In genomic region chr1:74239162-74239561, GRCm38 (mm10) we compare ENCODE assay signal across 7 mouse cellular contexts. TPM values are rescaled to one million over a fixed set of nuclear protein-coding genes. Genes with fewer than 3 reads are reported as not detected.
DNase-seq lines count a peak whose midpoint lies in the region; ATAC-seq and TF ChIP-seq lines count a peak whose summit lies in the region.

No protein-coding gene starts in this region.

- H3K4me1 ChIP-seq in lung, embryonic 16.5 days (replicated peaks; ENCODE audit: control insufficient read depth, insufficient read depth, low read length) = peaks cover 32% of the 10 kb centered on the region
- H3K4me1 ChIP-seq in intestine, postnatal 0 days (replicated peaks; ENCODE audit: control insufficient read depth, insufficient read depth, low read length) = peaks cover 18% of the 10 kb centered on the region
- peaks cover 45% of the 10 kb centered on the region for H3K4me1 ChIP-seq in neural tube, embryonic 15.5 days
- H3K4me1 ChIP-seq in lung, adult 2 months (ENCODE audit: control insufficient read depth, insufficient read depth, low read length) = peaks cover 26% of the 10 kb centered on the region

- WGBS in lung, embryonic 16.5 days = 41% methylated on average over 7 of the region's 7 CpGs
- WGBS in intestine, postnatal 0 days = 9% methylated on average over 7 of the region's 7 CpGs
- WGBS in neural tube, embryonic 15.5 days = 70% methylated on average over 7 of the region's 7 CpGs
- 21% methylated on average over 7 of the region's 7 CpGs for WGBS in lung, adult 2 months

- no peaks in the 10 kb centered on the region for H3K36me3 ChIP-seq in lung, embryonic 16.5 days (ENCODE audit: control insufficient read depth, insufficient read depth, low read length)
- H3K36me3 ChIP-seq in intestine, postnatal 0 days (ENCODE audit: control insufficient read depth, insufficient read depth) = no peaks in the 10 kb centered on the region
- no peaks in the 10 kb centered on the region for H3K36me3 ChIP-seq in neural tube, embryonic 15.5 days

- TF ChIP-seq POLR2A in lung, adult 2 months (IDR thresholded peaks at IDR 0.05; ENCODE audit: borderline replicate concordance, extremely low read depth, low read depth, low read length) = no peak

- H3K9me3 ChIP-seq in lung, embryonic 16.5 days (ENCODE audit: control insufficient read depth, low read length) = no peaks in the 10 kb centered on the region
- no peaks in the 10 kb centered on the region for H3K9me3 ChIP-seq in intestine, postnatal 0 days (ENCODE audit: control insufficient read depth)
- H3K9me3 ChIP-seq in neural tube, embryonic 15.5 days (replicated peaks) = no peaks in the 10 kb centered on the region

- ATAC-seq in lung, embryonic 16.5 days (ENCODE audit: low read depth) = no peak
- ATAC-seq in intestine, postnatal 0 days = peak; percentile 58
- no peak for ATAC-seq in neural tube, embryonic 15.5 days (ENCODE audit: low FRiP score)

- no peak overlapping the region for H3K27ac ChIP-seq in lung, embryonic 16.5 days (ENCODE audit: low read length)
- peak overlapping the region; percentile 63 for H3K27ac ChIP-seq in intestine, postnatal 0 days (ENCODE audit: low read depth, low read length)
- H3K27ac ChIP-seq in neural tube, embryonic 15.5 days (replicated peaks) = 0 out of 2 replicates have a peak overlapping the region, but pooled peaks have one; percentile 2

- DNase-seq in lung, postnatal 14 days = no peak
- DNase-seq in c-Kit-positive CD71-positive TER-119-positive erythroid progenitor cells, embryonic 14.5 days (ENCODE audit: low spot score) = peak; percentile 44
- DNase-seq in MN1 (ENCODE audit: low spot score) = no peak
- no peak for DNase-seq in lung, adult 2 months

- no peaks in the 10 kb centered on the region for H3K27me3 ChIP-seq in lung, embryonic 16.5 days (ENCODE audit: control insufficient read depth, insufficient read depth, low read depth, low read length)
- H3K27me3 ChIP-seq in intestine, postnatal 0 days (replicated peaks; ENCODE audit: control insufficient read depth, insufficient read depth, low read length) = no peaks in the 10 kb centered on the region
- H3K27me3 ChIP-seq in neural tube, embryonic 15.5 days (replicated peaks) = no peaks in the 10 kb centered on the region

- no peak overlapping the region for H3K4me3 ChIP-seq in lung, embryonic 16.5 days (ENCODE audit: low read length)
- H3K4me3 ChIP-seq in intestine, postnatal 0 days (ENCODE audit: low read depth, low read length) = peak overlapping the region; percentile 100
- 0 out of 2 replicates have a peak overlapping the region, but pooled peaks have one; percentile 6 for H3K4me3 ChIP-seq in neural tube, embryonic 15.5 days (replicated peaks)
- H3K4me3 ChIP-seq in lung, adult 2 months (replicated peaks; ENCODE audit: extremely low read depth, low read depth, low read length) = no peak overlapping the region

- H3K4me2 ChIP-seq in lung, embryonic 16.5 days (ENCODE audit: low read depth, low read length) = peak overlapping the region; percentile 75
- H3K4me2 ChIP-seq in intestine, postnatal 0 days (replicated peaks; ENCODE audit: low read depth) = peak overlapping the region; percentile 67
- H3K4me2 ChIP-seq in neural tube, embryonic 15.5 days = peak overlapping the region; percentile 79

- no peak overlapping the region; the same call in 1 of the 2 replicates for H3K9ac ChIP-seq in lung, embryonic 16.5 days (ENCODE audit: low read length)
- H3K9ac ChIP-seq in intestine, postnatal 0 days (ENCODE audit: low read depth, low read length) = peak overlapping the region; percentile 28; the same call in 1 of the 2 replicates
- peak overlapping the region; percentile 17; the same call in 1 of the 2 replicates for H3K9ac ChIP-seq in neural tube, embryonic 15.5 days (replicated peaks)

- no peak for TF ChIP-seq CTCF in intestine, postnatal 0 days (IDR thresholded peaks at IDR 0.05; ENCODE audit: low read depth)
- no peak for TF ChIP-seq CTCF in lung, adult 2 months (IDR thresholded peaks at IDR 0.05; ENCODE audit: insufficient read depth, low read length)

RNA-seq across cellular contexts. Expression of gene Arpc2, which starts 3.3 kb away (rescaled TPM):
- 418 and 448 TPM in 2 replicates for polyA plus RNA-seq in lung, embryonic 16.5 days (2015; fragmentation: Nextera tagmentation; extraction: Ambion mirVana)
- 528 and 529 TPM in 2 replicates for polyA plus RNA-seq in intestine, postnatal 0 days (2015; fragmentation: Nextera tagmentation; extraction: Ambion mirVana)
- polyA plus RNA-seq in neural tube, embryonic 15.5 days (2015; fragmentation: Nextera tagmentation; extraction: Ambion mirVana) = 393 and 423 TPM in 2 replicates
- 177 and 180 TPM in 2 replicates for polyA plus RNA-seq in lung, adult 2 months (2012; rRNA removed)

RNA-seq across cellular contexts. Expression of gene Gpbar1, which starts 39.2 kb away (rescaled TPM):
- 0.19 and 0.40 TPM in 2 replicates for polyA plus RNA-seq in lung, embryonic 16.5 days (2015; fragmentation: Nextera tagmentation; extraction: Ambion mirVana)
- 0.78 and 0.93 TPM in 2 replicates for polyA plus RNA-seq in intestine, postnatal 0 days (2015; fragmentation: Nextera tagmentation; extraction: Ambion mirVana)
- polyA plus RNA-seq in neural tube, embryonic 15.5 days (2015; fragmentation: Nextera tagmentation; extraction: Ambion mirVana) = 0.73 TPM in 1 of 2 replicates, not detected in the other
- polyA plus RNA-seq in lung, adult 2 months (2012; rRNA removed) = 0.18 and 0.22 TPM in 2 replicates

RNA-seq across cellular contexts. Expression of gene Cxcr1, which starts 44.7 kb away (rescaled TPM):
- not detected in 2 replicates for polyA plus RNA-seq in lung, embryonic 16.5 days (2015; fragmentation: Nextera tagmentation; extraction: Ambion mirVana)
- not detected in 2 replicates for polyA plus RNA-seq in intestine, postnatal 0 days (2015; fragmentation: Nextera tagmentation; extraction: Ambion mirVana)
- polyA plus RNA-seq in neural tube, embryonic 15.5 days (2015; fragmentation: Nextera tagmentation; extraction: Ambion mirVana) = not detected in 2 replicates
- 0.43 and 1.5 TPM in 2 replicates for polyA plus RNA-seq in lung, adult 2 months (2012; rRNA removed)

RNA-seq across cellular contexts. Expression of gene Aamp, which starts 45.4 kb away (rescaled TPM):
- 252 and 267 TPM in 2 replicates for polyA plus RNA-seq in lung, embryonic 16.5 days (2015; fragmentation: Nextera tagmentation; extraction: Ambion mirVana)
- polyA plus RNA-seq in intestine, postnatal 0 days (2015; fragmentation: Nextera tagmentation; extraction: Ambion mirVana) = 130 and 136 TPM in 2 replicates
- 209 and 236 TPM in 2 replicates for polyA plus RNA-seq in neural tube, embryonic 15.5 days (2015; fragmentation: Nextera tagmentation; extraction: Ambion mirVana)
- polyA plus RNA-seq in lung, adult 2 months (2012; rRNA removed) = 141 and 172 TPM in 2 replicates

RNA-seq across cellular contexts. Expression of gene Pnkd, which starts 45.6 kb away (rescaled TPM):
- 123 and 126 TPM in 2 replicates for polyA plus RNA-seq in lung, embryonic 16.5 days (2015; fragmentation: Nextera tagmentation; extraction: Ambion mirVana)
- 103 and 107 TPM in 2 replicates for polyA plus RNA-seq in intestine, postnatal 0 days (2015; fragmentation: Nextera tagmentation; extraction: Ambion mirVana)
- polyA plus RNA-seq in neural tube, embryonic 15.5 days (2015; fragmentation: Nextera tagmentation; extraction: Ambion mirVana) = 152 and 156 TPM in 2 replicates
- 63.0 and 63.5 TPM in 2 replicates for polyA plus RNA-seq in lung, adult 2 months (2012; rRNA removed)

Comparison
In these comparisons a context has a peak if more than half of its experiments do, and no peak if none do; other contexts are left out.
1. H3K4me3 ChIP-seq: peak in intestine, postnatal 0 days (single experiment) and neural tube, embryonic 15.5 days (single experiment); none in lung, embryonic 16.5 days (single experiment) and lung, adult 2 months (single experiment).
2. Peak in every context shown above with its lines, with median percentiles within 50 percentile points of each other: H3K4me2 ChIP-seq.